Mouse (Mus musculus): ENCODE measurements at regions not wholly inside any gene's neighbourhood (a gene's known extent, or its start where the extent isn't known, plus 50 kb on each side); places are given as distances from the start of the nearest gene placed in this dataset.

DNA sequence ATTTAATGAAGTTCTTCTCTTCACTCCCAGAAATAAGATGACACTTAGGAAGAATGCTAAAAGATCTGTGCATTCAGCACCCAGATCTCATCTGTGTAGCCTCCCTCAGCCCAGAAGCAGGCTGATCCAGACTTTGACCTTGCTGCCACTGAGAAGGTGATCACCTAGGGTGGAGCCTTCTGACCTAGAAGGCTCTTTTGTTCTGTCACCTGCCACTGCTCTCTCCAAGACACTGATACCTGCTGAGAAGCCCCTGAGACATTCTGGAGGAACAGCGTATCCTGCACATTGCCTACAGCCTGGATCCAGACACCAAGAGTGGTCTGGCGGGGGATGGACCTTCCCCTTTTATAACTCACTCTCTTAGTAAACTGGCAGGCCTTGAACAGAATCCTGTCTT, 190.0 kb upstream of the Luzp2 start:
- TF ChIP-seq POLR2A (IDR thresholded peaks at IDR 0.05; ENCODE audit: insufficient read depth, low read depth, low read length), result no peak
- TF ChIP-seq CTCF (IDR thresholded peaks at IDR 0.05), result no peak
